Mouse (Mus musculus) R1 (cell line): ENCODE measurements around the gene Slc6a18.

ENCODE experiments used
- DNase-seq: peaks from one replicate; pipeline ENCODE4 v3.0.0-alpha.2; 2018; ENCODE audit warnings: low read depth, low spot score

Slc6a18 gene

DNA sequence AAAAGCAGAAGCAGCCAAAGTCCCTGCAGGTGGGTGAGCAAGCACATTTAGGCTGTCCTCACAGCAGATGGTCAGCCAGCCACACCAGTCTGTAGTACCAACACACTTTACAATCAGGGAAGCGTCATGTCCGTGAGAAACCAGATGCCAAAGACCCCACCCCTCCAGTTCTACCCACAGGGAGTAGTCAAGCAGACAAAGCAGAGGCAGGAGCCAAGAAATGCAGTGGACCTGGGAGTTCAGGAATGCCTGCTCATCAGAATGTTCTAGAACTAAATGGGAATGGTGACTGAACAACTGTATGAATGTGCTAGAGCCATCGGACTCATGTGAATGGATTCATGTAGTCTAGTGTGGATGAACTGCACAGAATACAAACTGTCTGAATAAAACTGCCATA lies 9.8 kb upstream of the Slc6a18 start:
- no peak for DNase-seq

GRCm38 (mm10) chr13:73685502-73685901 lies 7.7 kb upstream of the Slc6a18 start:
- DNase-seq, result no peak

DNA sequence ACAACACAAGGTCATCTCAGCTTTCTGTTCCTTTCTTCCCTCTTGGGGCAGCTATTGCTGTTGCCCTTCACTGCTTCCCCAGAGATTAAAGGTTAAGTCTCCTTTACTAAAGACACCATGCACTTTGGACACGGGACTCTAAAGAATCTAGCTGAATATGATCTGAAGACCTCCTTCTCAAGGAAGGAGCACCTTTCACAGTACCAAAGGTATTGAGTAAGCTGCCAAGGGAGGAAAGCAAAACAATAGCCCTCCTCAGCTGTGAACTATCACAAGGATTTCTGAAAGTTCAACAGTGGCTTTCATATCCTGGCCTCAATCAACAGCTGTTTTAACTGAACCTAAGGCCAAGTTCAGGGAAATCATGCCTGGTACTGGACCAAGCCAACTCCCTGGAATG lies 6.6 kb upstream of the Slc6a18 start:
- no peak for DNase-seq

DNA sequence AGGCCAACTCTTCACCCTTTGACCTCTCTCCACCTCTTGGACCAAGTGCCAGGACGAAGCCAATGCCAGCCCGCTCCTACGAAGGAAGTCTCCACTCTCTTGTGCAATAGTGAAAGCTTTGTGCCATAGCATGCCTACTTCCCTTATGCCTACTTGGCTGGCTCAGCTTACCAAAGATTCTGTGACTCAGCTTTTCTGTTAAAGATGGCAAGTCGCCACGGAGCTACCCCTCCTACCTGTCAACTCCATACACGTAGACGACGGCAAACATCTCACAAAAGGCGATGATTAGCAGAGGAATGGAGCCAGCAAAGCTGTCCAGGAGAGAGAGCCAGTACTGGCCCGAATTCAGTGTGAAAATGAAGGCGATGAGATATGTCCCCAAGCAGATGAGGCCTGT lies 5.9 kb upstream of the Slc6a18 start:
- no peak for DNase-seq

- DNase-seq, result no peak
Measured at GRCm38 (mm10) chr13:73682226-73682625, 4.4 kb upstream of the Slc6a18 start.

DNA sequence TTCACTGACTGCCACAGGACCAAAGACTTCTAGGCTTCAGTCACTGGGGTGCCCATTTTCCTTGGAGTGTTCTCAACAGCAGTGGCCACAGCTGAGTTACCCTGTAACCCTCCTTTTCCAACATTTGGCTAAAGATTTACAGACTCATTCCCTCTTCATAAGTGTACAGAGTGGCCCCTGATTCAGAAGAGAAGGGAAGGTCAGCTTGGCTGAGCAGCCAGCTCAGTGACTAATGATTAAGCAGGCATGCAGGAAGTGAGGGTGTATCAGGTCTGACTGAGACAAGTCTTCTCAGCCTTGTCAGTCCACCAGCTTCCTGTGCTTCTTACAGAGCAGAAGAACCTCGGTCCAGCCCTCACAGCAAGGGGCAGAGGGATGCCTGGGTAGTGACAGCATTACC lies 2.6 kb upstream of the Slc6a18 start:
- no peak for DNase-seq

GRCm38 (mm10) chr13:73679311-73679710 lies 1.5 kb upstream of the Slc6a18 start:
- DNase-seq, result no peak

DNA sequence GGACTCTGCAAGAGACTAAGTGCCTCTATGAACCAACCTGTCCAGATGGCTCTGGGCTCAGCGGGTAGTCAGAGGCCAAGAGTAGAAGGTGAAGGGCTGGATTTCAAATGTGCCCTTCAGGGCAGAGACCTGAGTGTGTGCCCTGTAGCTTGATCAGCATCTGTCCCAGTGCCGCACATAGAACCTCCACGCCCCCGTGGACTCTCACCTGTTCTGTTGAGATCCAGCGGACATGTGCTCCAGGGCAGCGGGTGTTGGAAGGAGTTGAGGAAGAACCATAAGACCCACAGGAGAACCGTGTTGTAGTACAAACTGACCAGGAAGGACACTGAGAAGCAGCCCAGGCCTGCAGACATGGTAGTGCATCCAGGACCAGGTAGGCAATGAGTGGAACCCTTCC lies 2.7 kb downstream of the Slc6a18 start:
- no peak for DNase-seq

- DNase-seq, result no peak
Measured at GRCm38 (mm10) chr13:73660163-73660695, 17.6 kb downstream of the Slc6a18 start.

GRCm38 (mm10) chr13:73658953-73659352 lies 18.9 kb downstream of the Slc6a18 start:
- DNase-seq, result peak; percentile 8

DNA sequence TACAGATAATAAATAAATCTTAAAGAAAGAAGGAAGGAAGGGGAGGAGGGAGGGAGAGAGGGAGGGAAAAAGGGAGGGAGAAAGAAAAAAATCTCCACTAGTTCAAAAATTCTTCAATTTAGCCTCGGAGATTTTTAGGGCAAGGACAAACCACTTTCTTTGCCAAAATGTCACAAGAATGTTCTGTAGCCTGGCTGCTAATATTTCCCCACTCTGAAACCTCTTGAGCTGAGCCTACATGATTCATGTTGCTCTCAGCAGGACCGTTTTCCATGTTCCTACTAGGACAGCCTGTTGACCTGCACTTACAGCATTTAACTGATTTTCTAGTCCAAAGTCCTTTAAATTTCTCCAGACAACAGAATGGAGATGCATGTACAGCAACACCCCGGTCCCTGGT lies 22.8 kb downstream of the Slc6a18 start:
- DNase-seq, result no peak

DNA sequence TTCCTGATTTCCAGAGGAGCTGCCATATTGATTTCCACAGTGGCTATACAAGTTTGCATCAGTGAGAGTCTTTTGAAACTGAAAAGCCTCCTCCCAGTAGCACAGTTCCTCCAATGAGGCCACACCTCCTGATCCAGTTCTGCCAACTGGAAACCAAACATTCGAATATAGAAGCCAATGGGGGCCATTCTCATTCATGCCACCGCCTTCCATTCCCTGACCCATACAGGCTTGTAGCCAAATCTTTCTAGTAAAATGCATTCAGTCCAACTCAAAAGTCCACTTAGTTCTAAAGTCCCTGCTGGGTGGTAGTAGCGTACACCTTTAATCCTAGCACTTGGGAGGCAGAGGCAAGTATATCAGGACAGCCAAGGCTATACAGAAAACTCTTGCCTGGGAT lies 24.6 kb downstream of the Slc6a18 start:
- no peak for DNase-seq

- DNase-seq, result peak; percentile 77
Measured at GRCm38 (mm10) chr13:73646397-73647087, 31.3 kb downstream of the Slc6a18 start.

DNA sequence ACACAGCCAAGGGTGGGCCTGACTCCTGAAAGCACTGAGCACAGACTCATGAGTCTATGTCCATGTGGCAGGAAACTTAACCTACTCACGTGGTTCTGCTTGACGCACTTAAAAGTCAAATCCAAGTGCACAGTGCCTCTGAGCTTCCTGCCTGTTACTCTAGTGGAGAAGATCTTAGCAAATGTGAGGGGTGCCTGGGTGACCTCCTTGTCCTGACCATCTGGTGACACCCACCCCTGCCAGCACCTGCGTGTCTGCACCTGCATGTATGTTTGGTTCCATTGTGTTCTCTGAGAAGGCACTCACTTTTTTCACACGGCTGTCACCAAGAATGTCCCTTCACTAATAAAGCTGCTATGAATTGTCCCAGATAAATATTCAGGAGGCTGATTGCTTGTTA lies 36.5 kb downstream of the Slc6a18 start:
- no peak for DNase-seq

GRCm38 (mm10) chr13:73637826-73638225 lies 40.0 kb downstream of the Slc6a18 start:
- no peak for DNase-seq

DNA sequence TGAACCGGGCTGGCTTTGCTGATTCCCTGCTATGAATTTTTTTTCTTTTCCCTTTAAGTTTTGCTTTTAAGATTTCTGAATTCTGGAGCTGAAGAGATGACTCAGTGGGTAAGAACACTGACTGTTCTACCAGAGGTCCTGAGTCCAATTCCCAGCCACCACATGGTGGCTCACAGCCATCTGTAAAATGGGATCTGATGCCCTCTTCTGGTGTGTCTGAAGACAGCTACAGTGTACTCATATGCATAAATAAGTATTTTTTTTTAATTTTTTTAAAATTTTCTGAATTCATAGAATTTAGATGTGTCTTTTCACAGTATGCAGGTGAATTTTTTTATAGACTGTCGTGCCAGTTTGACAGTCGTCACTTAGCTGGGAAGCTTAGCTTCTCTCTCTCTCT lies 46.0 kb downstream of the Slc6a18 start:
- no peak for DNase-seq

GRCm38 (mm10) chr13:73628586-73629113 lies 49.2 kb downstream of the Slc6a18 start:
- DNase-seq, result no peak

- DNase-seq, result peak; percentile 97
Measured at GRCm38 (mm10) chr13:73626745-73627549, 50.9 kb downstream of the Slc6a18 start, which contains the start of gene Tert. Gene Tert (plus strand): TSS chr13:73626911.

- DNase-seq, result no peak
Measured at GRCm38 (mm10) chr13:73626410-73626744, 51.4 kb downstream of the Slc6a18 start.

DNA sequence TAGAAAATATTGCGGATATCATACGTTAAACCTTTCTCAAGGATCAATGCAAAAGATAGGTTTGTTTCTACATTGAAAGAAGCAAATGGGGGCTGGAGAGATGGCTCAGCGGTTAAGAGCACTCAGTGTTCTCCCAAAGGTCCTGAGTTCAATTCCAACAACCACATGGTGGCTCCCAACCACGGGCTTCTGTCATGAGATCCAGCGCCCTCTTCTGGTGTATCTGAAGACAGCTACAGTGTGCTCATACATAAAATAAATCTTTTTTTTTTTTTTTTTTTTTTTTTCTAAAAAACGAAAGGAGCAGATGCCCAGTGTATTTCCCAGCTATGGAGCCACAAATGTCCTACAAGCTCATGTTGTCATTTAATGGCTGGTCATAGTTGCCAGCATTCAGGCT lies 57.2 kb downstream of the Slc6a18 start:
- peak; percentile 77 for DNase-seq

DNA sequence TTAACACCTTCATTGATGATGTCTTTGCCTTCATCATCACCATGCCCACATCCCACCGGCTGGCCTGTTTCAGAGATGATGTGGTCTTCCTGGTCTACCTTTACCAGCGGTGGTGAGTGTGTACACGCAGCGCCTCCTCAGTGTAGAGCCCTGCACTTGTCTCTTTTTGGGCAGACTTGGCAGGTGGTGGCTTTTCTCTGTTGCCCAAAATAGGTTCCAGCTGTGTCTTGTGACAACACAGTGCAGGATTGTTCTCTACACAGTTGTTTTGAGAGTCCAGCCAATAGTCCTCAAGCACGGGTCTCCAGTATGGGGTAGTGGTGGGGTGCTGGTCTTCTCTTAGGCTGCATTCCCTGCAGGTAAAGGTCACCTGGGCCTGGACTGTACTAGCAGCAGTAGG lies 59.4 kb downstream of the Slc6a18 start:
- no peak for DNase-seq
